Mouse (Mus musculus): ENCODE data around the gene Nfe2.

DNA sequence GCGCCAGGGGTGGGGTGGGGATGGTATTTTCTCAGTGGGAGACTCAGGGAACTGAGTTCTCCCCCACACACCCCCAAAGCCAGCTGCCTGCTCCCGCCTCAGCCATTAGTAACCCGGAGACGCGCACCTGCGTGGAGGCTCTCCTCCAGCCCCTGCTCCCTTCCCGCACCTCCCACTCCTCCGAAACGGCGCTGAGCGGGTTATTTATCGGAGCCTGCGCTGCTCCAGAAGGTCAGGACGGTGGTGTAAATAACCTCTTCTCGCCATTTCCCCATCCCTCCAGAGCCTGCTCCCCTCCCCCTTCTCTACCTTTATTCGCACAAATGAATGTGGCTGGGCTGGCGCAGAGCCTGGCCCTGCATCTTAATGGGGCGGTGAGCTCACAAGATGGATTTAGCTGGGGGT lies 41.9 kb upstream of the Nfe2 start:
- TF ChIP-seq CTCF (IDR thresholded peaks at IDR 0.05; ENCODE audit: extremely low read depth, insufficient read length, insufficient replicate concordance, low read depth, low read length) (no peak), POLR2A (IDR thresholded peaks at IDR 0.05; ENCODE audit: low read depth, low read length) (no peak)
